Mouse (Mus musculus): ENCODE data around the gene Ctsf. TPM values are rescaled to one million over a fixed set of nuclear protein-coding genes. Genes with fewer than 3 reads are reported as not detected.
A peak's percentile ranks its signal among the peaks of the same experiment; 100 is the strongest.

Ctsf gene
- polyA plus RNA-seq, 1 experiment from 2014 or later: 49.4 TPM

GRCm38 (mm10) chr19:4877785-4878184 lies 22.9 kb downstream of the Ctsf start, which contains the start of gene Actn3:
Gene Actn3 (minus strand): TSS chr19:4877909.
- no peak for ATAC-seq
- H3K9me3 ChIP-seq (ENCODE audit: low read length): no peaks in the 10 kb centered on the region
- peak within 1 kb of the TSS; percentile 75 for H3K27ac ChIP-seq (ENCODE audit: low read depth)
- TF ChIP-seq EP300 (IDR thresholded peaks at IDR 0.05; ENCODE audit: low read depth) (no peak), CTCF (IDR thresholded peaks at IDR 0.05; ENCODE audit: low read depth) (no peak)
- H3K9ac ChIP-seq (replicated peaks): peak within 1 kb of the TSS; percentile 96
- peak within 1 kb of the TSS; percentile 95 for H3K4me2 ChIP-seq (ENCODE audit: low read depth, low read length)
- 0 out of 2 replicates have a peak, but pooled peaks cover 5% of the 10 kb centered on the region for H3K27me3 ChIP-seq (ENCODE audit: insufficient read depth, low read length)
- WGBS (ENCODE audit: insufficient replicate concordance): 8% methylated on average over 17 of the region's 17 CpGs
- DNase-seq: no peak
- H3K4me1 ChIP-seq (ENCODE audit: insufficient read depth): peaks cover 16% of the 10 kb centered on the region
- H3K36me3 ChIP-seq (replicated peaks; ENCODE audit: insufficient read depth, low read length): peaks cover 10% of the 10 kb centered on the region
- peak within 1 kb of the TSS; percentile 97 for H3K4me3 ChIP-seq (ENCODE audit: low read depth, low read length)

- peaks cover 10% of the 10 kb centered on the region for H3K36me3 ChIP-seq (replicated peaks; ENCODE audit: insufficient read depth, low read length)
- H3K4me1 ChIP-seq (ENCODE audit: insufficient read depth): peaks cover 17% of the 10 kb centered on the region
- peak within 1 kb of the TSS; percentile 97 for H3K4me3 ChIP-seq (ENCODE audit: low read depth, low read length)
- H3K27ac ChIP-seq (ENCODE audit: low read depth): peak within 1 kb of the TSS; percentile 75
- no peak for TF ChIP-seq EP300 (IDR thresholded peaks at IDR 0.05; ENCODE audit: low read depth)
- TF ChIP-seq CTCF (IDR thresholded peaks at IDR 0.05; ENCODE audit: low read depth): no peak
- peak within 1 kb of the TSS; percentile 96 for H3K9ac ChIP-seq (replicated peaks)
- 1% methylated on average over 52 of the region's 52 CpGs for WGBS (ENCODE audit: insufficient replicate concordance)
- H3K9me3 ChIP-seq (ENCODE audit: low read length): no peaks in the 10 kb centered on the region
- peak within 1 kb of the TSS; percentile 95 for H3K4me2 ChIP-seq (ENCODE audit: low read depth, low read length)
- DNase-seq (peak; percentile 96), ATAC-seq (peak; percentile 100)
- H3K27me3 ChIP-seq (ENCODE audit: insufficient read depth, low read length): 0 out of 2 replicates have a peak, but pooled peaks cover 5% of the 10 kb centered on the region
These were observed 23.7 kb downstream of the Ctsf start, which contains the start of gene Zdhhc24 for GRCm38 (mm10) chr19:4878405-4879323. Gene Zdhhc24 (plus strand): TSS chr19:4878668.

- ATAC-seq (no peak), DNase-seq (no peak)
- TF ChIP-seq CTCF (IDR thresholded peaks at IDR 0.05; ENCODE audit: low read depth): no peak
- TF ChIP-seq EP300 (IDR thresholded peaks at IDR 0.05; ENCODE audit: low read depth): no peak
- Histone ChIP-seq H3K9ac (replicated peaks) (peak overlapping the region; percentile 96), H3K27me3 (ENCODE audit: insufficient read depth, low read length) (0 out of 2 replicates have a peak, but pooled peaks cover 5% of the 10 kb centered on the region), H3K4me1 (ENCODE audit: insufficient read depth) (peaks cover 18% of the 10 kb centered on the region), H3K9me3 (ENCODE audit: low read length) (no peaks in the 10 kb centered on the region), H3K27ac (ENCODE audit: low read depth) (no peak overlapping the region), H3K4me2 (ENCODE audit: low read depth, low read length) (peak overlapping the region; percentile 95), H3K36me3 (replicated peaks; ENCODE audit: insufficient read depth, low read length) (peaks cover 10% of the 10 kb centered on the region), H3K4me3 (ENCODE audit: low read depth, low read length) (peak overlapping the region; percentile 97)
- 54% methylated on average over 10 of the region's 10 CpGs for WGBS (ENCODE audit: insufficient replicate concordance)
These were observed 24.4 kb downstream of the Ctsf start for GRCm38 (mm10) chr19:4879324-4879703.

GRCm38 (mm10) chr19:4883961-4884360 lies 29.0 kb downstream of the Ctsf start:
- DNase-seq: peak; percentile 37
- ATAC-seq: peak; percentile 92
- H3K27me3 ChIP-seq (ENCODE audit: insufficient read depth, low read length): no peaks in the 10 kb centered on the region
- H3K27ac ChIP-seq (ENCODE audit: low read depth): no peak overlapping the region
- no peak overlapping the region for H3K4me3 ChIP-seq (ENCODE audit: low read depth, low read length)
- H3K4me1 ChIP-seq (ENCODE audit: insufficient read depth): peaks cover 11% of the 10 kb centered on the region
- WGBS (ENCODE audit: insufficient replicate concordance): 71% methylated on average over 4 of the region's 4 CpGs
- 0 out of 2 replicates have a peak, but pooled peaks have one; percentile 4 for TF ChIP-seq CTCF (IDR thresholded peaks at IDR 0.05; ENCODE audit: low read depth)
- TF ChIP-seq EP300 (IDR thresholded peaks at IDR 0.05; ENCODE audit: low read depth): no peak
- peaks cover 10% of the 10 kb centered on the region for H3K36me3 ChIP-seq (replicated peaks; ENCODE audit: insufficient read depth, low read length)
- no peaks in the 10 kb centered on the region for H3K9me3 ChIP-seq (ENCODE audit: low read length)
- peak overlapping the region; percentile 5; the same call in 1 of the 2 replicates for H3K4me2 ChIP-seq (ENCODE audit: low read depth, low read length)
- H3K9ac ChIP-seq (replicated peaks): no peak overlapping the region

- 84% methylated on average over 10 of the region's 10 CpGs for WGBS (ENCODE audit: insufficient replicate concordance)
- Histone ChIP-seq H3K4me2 (ENCODE audit: low read depth, low read length) (no peak overlapping the region), H3K27me3 (ENCODE audit: insufficient read depth, low read length) (no peaks in the 10 kb centered on the region), H3K4me1 (ENCODE audit: insufficient read depth) (peaks cover 9% of the 10 kb centered on the region), H3K9ac (replicated peaks) (no peak overlapping the region), H3K27ac (ENCODE audit: low read depth) (no peak overlapping the region), H3K4me3 (ENCODE audit: low read depth, low read length) (no peak overlapping the region), H3K9me3 (ENCODE audit: low read length) (no peaks in the 10 kb centered on the region), H3K36me3 (replicated peaks; ENCODE audit: insufficient read depth, low read length) (no peaks in the 10 kb centered on the region)
- DNase-seq (no peak), ATAC-seq (no peak)
- TF ChIP-seq CTCF (IDR thresholded peaks at IDR 0.05; ENCODE audit: low read depth) (no peak), EP300 (IDR thresholded peaks at IDR 0.05; ENCODE audit: low read depth) (no peak)
These were observed 34.9 kb downstream of the Ctsf start for GRCm38 (mm10) chr19:4889791-4890190.

GRCm38 (mm10) chr19:4891798-4892197 lies 36.9 kb downstream of the Ctsf start:
- no peak overlapping the region for H3K4me3 ChIP-seq (ENCODE audit: low read depth, low read length)
- H3K36me3 ChIP-seq (replicated peaks; ENCODE audit: insufficient read depth, low read length): no peaks in the 10 kb centered on the region
- ATAC-seq (peak; percentile 82), DNase-seq (peak; percentile 40)
- H3K4me1 ChIP-seq (ENCODE audit: insufficient read depth): peaks cover 9% of the 10 kb centered on the region
- H3K27ac ChIP-seq (ENCODE audit: low read depth): no peak overlapping the region
- no peaks in the 10 kb centered on the region for H3K27me3 ChIP-seq (ENCODE audit: insufficient read depth, low read length)
- H3K9me3 ChIP-seq (ENCODE audit: low read length): no peaks in the 10 kb centered on the region
- H3K4me2 ChIP-seq (ENCODE audit: low read depth, low read length): no peak overlapping the region
- no peak overlapping the region for H3K9ac ChIP-seq (replicated peaks)
- TF ChIP-seq EP300 (IDR thresholded peaks at IDR 0.05; ENCODE audit: low read depth) (peak; percentile 63), CTCF (IDR thresholded peaks at IDR 0.05; ENCODE audit: low read depth) (no peak)
- WGBS (ENCODE audit: insufficient replicate concordance): 39% methylated on average over 3 of the region's 3 CpGs

All from liver, postnatal 0 days (tissue).